Mouse (Mus musculus) MN1 (cell line): ENCODE measurements at regions not wholly inside any gene's neighbourhood (a gene's known extent, or its start where the extent isn't known, plus 50 kb on each side); places are given as distances from the start of the nearest gene placed in this dataset.

Experiments used
- DNase-seq: peaks from one replicate; pipeline ENCODE4 v3.0.0-alpha.2; 2016; ENCODE audit warnings: low spot score

DNA sequence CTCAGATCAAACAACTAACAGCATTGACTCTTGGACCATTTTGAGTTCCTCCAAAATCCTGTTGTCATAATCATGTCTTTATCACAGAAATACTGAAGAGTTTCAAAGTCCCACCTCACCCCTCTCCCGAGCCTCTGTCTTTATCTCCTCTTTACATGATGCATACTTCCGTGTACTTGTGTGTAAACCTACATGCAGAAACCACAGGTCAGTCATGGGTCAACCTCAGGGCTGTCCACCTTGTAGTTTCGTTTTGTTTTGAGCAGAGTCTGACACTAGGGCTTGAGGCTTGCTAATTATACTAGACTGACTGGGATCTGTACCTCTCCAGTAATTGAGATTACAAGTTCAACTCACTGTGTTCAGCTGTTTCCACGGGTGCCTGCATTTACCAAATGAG lies 348.4 kb upstream of the Acvr2a start:
- no peak for DNase-seq

DNA sequence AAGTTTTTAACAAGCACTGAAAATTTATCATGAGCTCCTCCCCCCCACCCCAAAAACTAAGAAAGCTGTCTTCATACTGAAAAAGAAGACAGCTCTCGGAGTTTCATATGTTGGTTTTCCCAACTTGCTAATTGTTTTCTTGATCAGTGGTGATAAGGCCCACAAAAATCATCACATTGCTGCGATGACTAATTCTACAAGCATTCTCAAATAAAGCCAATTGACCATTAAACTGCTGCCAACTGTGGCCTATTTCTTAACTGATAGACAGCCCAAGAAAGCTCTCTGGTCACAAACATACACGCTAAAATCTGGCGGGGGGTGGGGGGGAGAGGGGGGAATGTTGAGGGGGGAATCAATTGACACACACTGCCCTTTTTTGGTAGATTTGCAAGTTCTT lies 345.0 kb upstream of the Acvr2a start:
- DNase-seq: no peak

DNA sequence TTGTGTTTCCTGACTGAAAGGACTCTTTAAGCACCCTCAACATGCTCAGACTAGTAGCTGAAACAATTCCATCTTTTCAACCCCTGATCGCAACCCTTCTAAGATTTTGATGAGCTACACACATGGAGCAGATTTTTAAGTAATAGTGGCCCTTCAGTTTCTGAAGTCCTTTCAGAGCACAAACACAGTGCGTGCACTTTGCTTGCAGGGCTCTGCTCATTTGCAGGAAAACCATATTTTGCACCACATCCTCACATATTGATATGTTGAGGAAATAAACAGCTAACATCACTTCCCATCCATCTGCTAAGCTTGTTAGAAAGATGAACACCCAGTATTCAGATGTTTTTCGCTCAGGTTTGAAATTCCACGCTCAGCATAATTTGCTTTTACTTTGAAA lies 344.6 kb upstream of the Acvr2a start:
- DNase-seq: no peak

DNA sequence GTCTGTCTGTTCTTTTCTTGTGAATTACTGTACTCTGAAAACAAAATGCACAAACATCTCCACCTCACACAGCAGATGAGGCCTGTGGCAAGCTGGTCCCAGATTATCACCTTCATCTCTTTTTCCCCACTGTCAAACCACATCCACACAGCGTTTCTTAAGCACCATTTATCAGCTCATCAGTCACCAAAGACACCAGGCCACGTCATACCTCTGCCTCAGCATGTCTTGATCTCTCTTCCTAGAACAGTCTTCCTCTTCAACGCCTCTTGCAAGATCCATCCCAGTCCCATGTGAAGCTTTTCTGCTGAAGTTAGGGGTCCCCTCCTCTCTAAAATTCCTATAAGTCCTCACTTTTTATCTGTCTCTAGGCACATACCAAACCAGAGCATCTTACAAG lies 340.8 kb upstream of the Acvr2a start:
- DNase-seq: no peak

DNA sequence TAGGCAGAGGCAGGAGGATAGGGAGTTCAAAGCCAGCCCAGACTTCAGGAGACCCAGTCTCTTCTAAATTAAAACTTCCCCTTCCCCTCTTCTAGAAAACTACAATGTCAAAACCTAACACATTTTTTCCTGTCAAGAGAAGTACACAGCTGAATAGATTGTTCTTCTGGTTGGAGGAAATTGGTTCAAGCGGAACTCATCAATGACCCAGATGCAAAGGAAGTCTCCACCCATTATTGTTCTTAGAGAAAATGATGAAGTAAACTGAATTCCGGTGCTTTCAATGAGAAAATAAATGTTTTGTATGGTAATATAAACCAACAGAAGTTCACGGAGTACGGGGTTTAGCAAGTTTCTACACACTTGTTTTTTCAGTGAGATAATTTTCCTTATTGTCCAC lies 339.3 kb upstream of the Acvr2a start:
- no peak for DNase-seq

DNA sequence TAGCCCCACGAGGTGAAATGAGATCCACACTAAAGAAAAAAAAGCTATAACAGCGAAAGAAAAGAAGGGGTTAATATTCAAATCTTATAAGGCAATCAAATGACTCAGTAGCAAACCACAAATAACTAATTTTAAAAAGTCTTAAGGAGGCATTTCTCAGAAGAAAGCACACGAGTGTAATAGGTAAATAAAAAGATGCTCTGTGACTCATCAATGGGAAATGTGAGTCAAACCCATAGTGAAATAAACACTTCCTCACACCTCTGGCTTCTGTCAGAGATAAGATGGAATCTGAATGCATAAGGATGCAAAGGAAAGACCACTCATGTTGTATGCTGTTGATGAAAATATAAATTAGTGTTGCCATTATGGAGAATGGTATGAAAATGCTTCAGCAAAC lies 337.1 kb upstream of the Acvr2a start:
- no peak for DNase-seq

DNA sequence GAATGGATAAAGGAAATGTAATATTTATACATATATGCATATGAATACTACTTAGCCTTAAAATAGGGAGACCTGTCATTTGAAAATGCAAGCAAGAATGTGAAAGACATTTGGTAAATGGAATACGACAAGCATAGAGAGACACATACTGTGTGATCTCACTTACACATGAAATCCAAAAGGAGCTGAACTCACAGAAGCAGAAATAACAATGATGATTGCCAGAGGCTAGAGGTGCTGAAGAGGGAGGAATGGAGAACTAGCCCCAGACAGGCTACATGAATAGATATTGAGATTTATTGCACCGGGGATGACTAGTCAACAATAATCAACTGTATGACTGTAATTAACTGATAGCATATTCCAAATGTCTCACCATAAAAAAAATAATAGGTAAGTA lies 336.6 kb upstream of the Acvr2a start:
- no peak for DNase-seq

DNA sequence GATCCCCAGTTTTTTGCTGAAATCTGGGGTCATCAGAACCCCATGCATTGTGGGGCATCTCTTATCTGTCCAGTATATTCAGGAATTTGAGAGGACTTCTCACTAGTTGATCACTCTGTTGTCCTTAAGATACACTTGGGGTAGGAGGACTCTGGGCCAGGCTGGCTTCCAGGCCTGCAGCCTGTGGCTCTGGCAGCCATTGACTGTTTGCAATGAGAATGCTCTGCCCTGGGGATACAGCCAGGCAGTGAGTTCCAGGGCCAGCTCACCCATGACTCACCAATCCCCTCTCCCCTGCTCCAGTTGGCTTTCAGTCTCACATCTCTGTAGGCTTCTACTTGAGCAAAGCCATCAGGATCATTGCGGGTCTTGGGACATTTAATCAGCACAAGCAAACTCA lies 334.3 kb upstream of the Acvr2a start:
- DNase-seq: no peak

DNA sequence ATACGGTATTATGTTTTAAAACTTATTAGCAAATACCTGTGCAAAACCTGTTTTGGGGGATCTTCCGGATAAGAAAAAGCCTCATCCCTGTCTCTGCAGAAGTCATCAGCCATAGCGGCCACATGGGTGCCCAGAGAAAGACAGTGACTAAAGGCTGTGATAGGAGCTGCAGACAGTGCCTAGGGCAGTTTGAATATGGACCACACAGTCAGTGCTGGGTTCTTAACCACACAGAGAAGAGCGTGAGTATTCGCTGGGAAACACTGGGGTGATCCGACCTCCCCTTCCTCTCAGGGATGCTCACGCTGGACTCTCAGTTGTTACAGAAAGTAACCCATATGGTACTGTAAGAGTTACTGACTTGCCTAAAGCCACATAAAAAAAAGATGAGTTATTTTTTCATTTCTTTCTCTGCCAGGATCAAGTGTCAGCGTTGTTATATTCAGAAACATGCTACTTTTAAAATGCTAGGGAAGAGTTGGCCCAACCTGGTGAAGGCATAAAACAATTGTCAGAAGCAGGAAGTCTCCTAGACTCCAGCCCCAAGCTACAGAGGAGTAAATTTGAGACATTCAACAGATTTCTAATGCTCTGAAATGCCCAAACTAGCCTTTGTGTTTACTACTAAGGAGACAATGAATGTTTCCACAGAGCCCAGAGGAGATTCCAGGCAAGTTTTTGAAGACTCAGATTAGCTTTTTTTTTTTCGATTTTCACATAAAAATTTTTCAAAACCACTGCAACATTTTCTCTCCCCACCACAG lies 333.3 kb upstream of the Acvr2a start:
- no peak for DNase-seq

DNA sequence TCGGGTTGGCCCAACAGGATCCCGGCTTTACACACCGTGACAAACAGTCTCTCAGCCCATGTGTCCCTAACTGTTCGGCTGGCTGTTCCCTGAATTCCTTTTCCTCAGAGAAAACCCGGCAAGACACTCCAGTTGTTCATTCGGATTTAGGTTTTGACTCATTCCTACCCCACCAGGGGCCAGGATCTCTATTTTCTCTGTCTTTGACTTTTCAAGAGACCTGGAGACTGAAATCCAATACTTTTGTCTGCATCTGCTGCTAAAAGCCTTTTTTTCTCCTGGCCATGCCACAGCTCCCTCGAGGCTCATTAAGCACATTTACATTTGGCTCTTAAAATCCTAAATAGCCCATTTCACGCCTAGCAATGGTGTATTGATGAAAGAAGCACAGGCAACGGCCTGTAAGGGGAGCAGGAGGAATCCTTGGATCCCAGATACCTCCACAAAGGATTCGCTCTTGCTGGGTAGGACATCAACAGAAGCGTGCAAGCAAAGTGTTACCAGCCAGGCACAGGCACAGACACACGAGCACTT lies 332.6 kb upstream of the Acvr2a start:
- no peak for DNase-seq

DNA sequence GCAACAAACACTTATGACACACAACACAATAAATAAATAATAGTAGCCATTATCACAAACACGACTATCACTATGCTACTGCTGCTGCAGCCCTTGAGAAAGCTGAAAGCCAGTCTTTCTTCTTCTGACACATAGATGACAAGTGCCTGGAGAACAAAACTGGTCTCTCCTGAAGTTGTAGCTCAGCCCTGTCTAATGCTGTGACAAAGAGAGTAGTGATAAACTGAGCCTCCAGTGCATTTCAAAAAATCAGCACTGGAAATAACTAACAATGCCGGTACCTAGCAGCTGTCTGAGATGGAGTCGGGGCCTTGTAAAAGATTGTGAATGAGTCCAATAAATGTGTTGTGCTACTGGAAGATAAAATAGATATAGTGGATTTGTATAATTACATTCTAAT lies 320.3 kb upstream of the Acvr2a start:
- DNase-seq: no peak

DNA sequence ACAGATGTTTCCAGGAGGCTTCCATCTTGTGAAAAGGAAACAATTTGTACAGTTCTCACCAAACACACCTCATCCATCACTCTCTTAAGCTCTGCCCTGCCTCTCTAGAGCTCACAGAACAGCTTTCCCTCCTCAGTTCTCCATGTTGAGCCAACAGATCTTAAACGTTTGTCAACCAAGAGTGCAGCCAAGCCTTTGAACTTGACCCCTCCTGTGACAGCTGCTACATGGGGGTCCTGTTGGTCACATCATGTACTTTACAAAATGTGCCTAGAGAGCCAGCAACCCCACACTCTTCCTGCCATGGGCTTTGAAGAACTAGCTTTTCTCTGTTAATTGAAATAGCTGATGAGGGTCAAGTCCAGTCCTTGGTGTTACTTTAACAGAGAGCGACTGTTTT lies 319.8 kb upstream of the Acvr2a start:
- DNase-seq: no peak

DNA sequence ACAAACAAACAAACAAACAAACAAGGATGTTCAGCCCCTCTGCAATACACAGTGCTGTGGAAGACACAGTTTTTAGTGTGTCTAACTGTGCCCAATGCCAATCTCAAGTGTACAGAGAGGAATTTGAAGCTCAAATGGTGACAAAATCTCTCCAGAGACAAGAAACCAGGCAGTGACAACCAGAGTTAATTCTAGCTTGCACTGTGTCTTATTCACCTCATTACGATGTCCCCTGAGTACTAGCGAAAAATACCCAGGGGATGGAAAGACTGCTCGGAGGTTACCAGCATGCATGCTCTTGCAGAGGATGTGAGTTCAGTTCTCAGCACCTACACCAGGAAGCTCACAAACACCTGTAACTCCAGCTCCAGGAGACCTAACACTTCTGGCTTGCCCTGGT lies 319.3 kb upstream of the Acvr2a start:
- no peak for DNase-seq

DNA sequence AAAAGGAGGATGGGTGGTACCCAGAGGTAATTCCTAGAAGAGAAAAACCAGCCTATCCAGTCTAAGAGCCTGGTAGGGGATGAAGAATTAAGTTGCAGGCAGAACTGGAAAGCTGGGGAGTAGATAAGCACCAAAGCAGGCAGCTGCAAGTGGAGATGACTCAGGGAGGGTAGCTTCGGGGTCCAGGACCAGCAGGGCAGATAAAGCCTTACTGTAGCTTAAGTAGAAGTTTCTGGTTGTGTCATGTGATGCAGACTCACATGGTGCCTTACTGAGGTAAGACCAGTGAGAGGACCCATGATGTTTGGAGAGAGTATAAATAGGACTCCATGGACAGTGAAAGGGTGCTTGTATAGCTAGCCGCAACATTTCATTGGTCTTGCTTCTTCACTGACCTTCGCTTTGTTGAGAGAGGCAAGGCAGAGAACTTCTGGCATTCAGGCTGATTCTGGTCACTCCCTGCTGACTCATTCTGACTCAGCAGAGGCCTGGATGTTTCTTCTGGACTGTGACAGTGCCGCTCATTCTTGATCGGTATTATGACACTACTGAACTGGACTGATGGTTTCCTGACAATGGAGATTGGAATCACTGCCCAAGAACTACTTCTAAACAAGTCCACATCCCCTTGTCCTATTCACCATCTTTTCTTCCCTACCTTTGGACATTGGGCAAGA lies 315.7 kb upstream of the Acvr2a start:
- DNase-seq: no peak

DNA sequence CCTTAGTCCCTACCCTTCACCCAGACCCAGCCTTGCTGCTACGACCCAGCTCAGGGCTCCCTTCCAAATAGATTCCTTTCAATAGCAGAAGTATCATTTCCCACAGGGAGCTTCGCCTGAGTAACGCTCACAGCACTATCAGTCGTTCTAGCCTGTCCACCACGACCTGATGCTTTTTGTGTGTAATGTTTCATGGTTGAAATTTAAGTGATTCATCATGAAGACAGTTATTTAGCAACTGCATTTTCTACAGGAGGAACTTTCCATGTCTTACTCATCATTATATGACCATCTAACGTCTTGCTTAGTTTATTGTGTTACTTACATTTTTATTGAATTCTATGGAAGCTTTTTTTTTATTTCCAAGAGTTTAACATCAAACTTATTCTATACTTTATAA lies 314.5 kb upstream of the Acvr2a start:
- no peak for DNase-seq

DNA sequence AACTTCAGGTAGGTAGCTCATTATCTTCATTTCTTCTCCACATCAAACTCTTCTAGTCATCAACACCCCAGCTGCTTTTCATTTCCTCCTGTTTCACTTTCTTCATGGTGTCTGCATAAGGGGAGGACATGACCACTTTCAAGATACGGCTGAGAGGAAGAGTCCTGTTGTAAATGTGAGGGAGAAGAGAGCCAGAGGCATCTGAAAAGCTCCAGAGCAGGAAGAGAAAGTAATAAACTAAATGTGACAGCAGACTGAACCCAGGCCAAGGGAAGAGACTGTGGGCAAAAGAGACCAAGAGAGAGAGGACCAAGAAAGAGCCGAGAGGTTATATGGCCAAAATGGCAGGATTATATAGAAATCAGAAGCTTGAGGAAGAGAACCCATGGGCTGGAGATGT lies 312.5 kb upstream of the Acvr2a start:
- DNase-seq: no peak

DNA sequence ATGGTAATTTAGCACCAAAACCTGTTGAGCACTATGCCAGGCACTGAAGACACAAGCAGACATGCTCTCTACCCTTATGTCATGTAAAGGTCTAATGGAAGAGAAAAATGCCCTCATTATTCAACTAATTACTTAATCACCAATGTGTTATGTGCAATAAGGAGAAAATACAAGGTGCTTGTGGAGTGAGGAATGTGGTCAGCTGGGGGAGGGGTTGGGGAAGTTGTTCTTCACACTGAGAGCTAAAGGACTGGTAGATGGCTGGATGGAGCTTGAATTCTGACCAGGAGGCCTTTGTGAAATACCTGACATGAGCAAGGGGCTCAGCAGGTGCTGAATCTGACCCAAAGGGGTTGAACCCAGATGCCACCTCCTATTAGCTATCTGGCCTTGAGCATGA lies 300.1 kb upstream of the Acvr2a start:
- DNase-seq: no peak

DNA sequence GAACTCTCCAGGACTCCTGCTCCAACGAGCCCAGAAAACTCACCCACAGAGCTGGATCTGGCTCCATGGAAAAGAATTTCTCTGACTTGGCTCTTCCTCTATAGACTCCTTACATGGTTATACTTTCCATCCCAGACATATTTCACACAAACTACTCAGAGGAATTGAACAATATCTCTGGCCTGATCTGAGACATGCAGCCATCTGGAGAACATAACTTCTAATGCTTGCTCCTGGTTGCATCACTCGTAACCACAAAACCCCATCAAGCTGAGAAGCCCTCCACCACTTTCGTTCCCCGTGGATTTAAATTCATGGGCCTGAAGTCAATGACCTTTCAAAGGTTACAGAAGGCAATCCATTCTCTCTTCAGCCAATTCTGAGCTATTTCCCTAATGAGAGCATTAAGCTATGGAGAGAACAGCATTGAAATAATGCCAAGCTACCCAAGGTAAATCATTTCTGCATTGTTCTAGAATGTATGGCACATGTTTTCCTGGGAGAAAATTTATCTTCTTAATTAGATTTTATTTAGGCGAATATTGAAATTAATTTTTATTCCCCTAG lies 294.0 kb upstream of the Acvr2a start:
- DNase-seq: peak; percentile 21

DNA sequence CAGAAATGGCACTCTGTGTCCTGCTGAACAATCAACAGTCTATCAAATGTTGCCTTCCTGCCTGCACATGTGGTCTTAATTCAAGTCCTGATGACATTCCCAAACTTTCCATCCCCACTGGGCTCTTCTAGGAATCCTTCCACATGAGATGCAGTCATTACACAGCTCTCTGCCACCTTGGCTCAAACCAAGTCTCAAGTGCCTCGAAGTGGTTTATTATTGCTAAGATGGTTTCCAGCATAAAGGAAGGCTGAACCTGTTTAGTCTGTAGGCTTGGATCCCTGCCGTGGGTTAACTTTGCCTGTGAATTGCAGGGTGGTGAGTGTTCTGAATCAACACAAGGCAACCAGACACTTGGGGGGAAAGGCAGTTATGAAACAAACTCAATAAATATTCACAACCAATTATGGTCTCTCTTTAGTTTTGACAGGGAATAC lies 293.4 kb upstream of the Acvr2a start:
- DNase-seq: no peak

DNA sequence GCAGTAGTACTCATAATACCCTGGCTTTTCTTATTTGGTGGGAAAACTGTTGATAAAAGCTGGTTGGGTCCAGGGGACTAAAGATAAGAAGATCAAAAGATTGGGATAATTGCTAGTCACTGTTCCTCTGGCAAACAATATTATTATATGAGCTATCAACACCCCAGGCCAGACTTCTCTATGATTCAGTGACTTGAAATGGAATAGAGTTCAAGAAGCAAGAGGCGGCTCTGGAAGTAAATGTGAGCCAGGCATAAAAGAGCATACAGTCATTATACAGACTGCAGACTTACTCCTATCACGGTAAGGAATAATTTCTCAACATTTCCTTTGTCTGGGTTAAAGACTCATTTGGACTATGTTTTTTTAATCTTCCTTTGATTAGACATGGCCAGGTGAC lies 278.5 kb upstream of the Acvr2a start:
- DNase-seq: no peak

DNA sequence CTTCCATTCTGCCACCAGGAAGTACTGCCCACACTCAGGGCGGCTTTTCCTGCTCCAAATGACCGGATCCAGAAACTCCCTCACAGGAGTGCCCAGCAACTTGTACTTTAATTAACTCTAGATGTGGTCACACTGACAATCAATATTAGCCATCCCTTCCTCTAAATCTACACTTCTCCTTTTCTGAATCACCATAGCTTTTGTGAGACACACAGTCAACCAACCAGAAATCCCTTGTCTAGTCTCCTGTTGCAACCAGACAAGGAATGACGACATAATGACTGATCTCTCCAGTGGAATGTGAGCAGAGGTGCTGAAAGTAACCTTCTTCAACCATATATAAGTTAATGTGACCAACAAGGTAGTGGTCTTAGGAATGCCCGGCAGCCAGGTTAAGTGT lies 277.0 kb upstream of the Acvr2a start:
- DNase-seq: no peak

DNA sequence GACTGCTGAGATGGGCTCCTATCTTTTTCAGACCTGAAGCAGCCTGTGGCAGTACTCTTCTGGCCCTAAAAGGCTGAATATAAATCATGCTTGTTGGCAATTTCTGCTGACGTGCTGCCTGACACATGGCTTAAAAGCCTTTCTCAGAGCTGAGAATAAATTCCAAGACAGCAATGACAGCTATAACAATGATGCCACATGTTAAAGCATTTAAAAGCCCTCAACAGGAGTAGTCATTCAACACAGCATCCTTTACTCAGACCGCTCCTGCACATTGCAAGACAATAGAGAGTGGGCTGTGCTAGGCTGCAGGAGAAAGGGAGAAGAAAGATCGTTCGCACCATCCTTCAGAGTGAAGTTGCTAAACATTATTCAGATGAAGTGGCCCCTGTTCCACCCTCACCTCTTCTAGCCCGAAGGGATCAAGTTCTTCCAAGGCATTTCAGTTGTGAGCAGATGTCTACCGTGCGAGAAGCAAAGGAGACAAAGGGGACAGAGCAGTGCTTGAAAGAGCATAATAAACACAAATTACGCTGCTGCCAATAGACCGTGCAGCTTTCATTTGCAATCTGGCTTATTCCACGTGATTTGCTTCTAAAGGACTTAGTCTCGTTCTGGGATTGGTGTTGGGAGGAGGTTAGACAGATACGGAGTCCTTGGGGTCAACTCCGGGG lies 275.1 kb upstream of the Acvr2a start:
- no peak for DNase-seq
